Comparison of ENCODE assay signal across 31 mouse cellular contexts in genomic region chr9:70636748-70637147, GRCm38 (mm10). TPM values are rescaled to one million over a fixed set of nuclear protein-coding genes. Genes with fewer than 3 reads are reported as not detected.
"Had no signal": no experiment of that assay in that cellular context is flagged by ENCODE, and none has a peak within 500 bp of the region (broad histone marks: within the 10 kb centered on the region; RNA-seq: fewer than 3 reads in every experiment).

No protein-coding gene starts in this region.

- H3K9ac ChIP-seq: limb, embryonic 12.5 days; limb, embryonic 13.5 days; limb, embryonic 15.5 days; liver, embryonic 12.5 days; liver, embryonic 13.5 days; liver, embryonic 14.5 days; liver, embryonic 15.5 days; liver, postnatal 0 days; lung, embryonic 14.5 days; lung, embryonic 15.5 days; midbrain, embryonic 12.5 days; midbrain, embryonic 13.5 days; midbrain, embryonic 15.5 days; neural tube, embryonic 12.5 days had no signal

- H3K27ac ChIP-seq: limb, embryonic 10.5 days; limb, embryonic 12.5 days; limb, embryonic 13.5 days; limb, embryonic 15.5 days; liver, embryonic 12.5 days; liver, embryonic 13.5 days; liver, embryonic 14.5 days; liver, embryonic 15.5 days; lung, embryonic 15.5 days; macrophage; midbrain, embryonic 10.5 days; midbrain, embryonic 12.5 days; midbrain, embryonic 13.5 days; midbrain, embryonic 15.5 days; neural tube, embryonic 12.5 days had no signal

- H3K27me3 ChIP-seq: limb, embryonic 12.5 days; limb, embryonic 13.5 days; limb, embryonic 15.5 days; liver, embryonic 12.5 days; liver, embryonic 13.5 days; liver, embryonic 15.5 days; lung, embryonic 15.5 days; megakaryocyte, embryonic 14.5 days; midbrain, embryonic 12.5 days; midbrain, embryonic 13.5 days; midbrain, embryonic 15.5 days; neural tube, embryonic 12.5 days had no signal

- H3K4me3 ChIP-seq: limb, embryonic 10.5 days; limb, embryonic 12.5 days; limb, embryonic 13.5 days; limb, embryonic 15.5 days; liver, embryonic 12.5 days; liver, embryonic 13.5 days; liver, embryonic 15.5 days; lung, embryonic 15.5 days; megakaryocyte, embryonic 14.5 days; midbrain, embryonic 10.5 days; midbrain, embryonic 12.5 days; midbrain, embryonic 13.5 days; midbrain, embryonic 15.5 days; myocyte; neural tube, embryonic 12.5 days had no signal

- H3K36me3 ChIP-seq: limb, embryonic 10.5 days; limb, embryonic 12.5 days; limb, embryonic 13.5 days; lung, embryonic 15.5 days; midbrain, embryonic 10.5 days; midbrain, embryonic 12.5 days had no signal

- H3K4me1 ChIP-seq: limb, embryonic 10.5 days; limb, embryonic 12.5 days; limb, embryonic 13.5 days; liver, embryonic 12.5 days; liver, embryonic 15.5 days; lung, embryonic 15.5 days; midbrain, embryonic 10.5 days; midbrain, embryonic 12.5 days; midbrain, embryonic 13.5 days; midbrain, embryonic 15.5 days; neural tube, embryonic 12.5 days had no signal

- H3K9me3 ChIP-seq: limb, embryonic 10.5 days; limb, embryonic 12.5 days; limb, embryonic 13.5 days; limb, embryonic 15.5 days; liver, embryonic 12.5 days; liver, embryonic 13.5 days; liver, embryonic 15.5 days; lung, embryonic 15.5 days; megakaryocyte, embryonic 14.5 days; midbrain, embryonic 10.5 days; midbrain, embryonic 12.5 days; midbrain, embryonic 13.5 days; midbrain, embryonic 15.5 days; neural tube, embryonic 12.5 days had no signal

- DNase-seq: left cerebral cortex, postnatal 4 days; liver; liver, embryonic 13.5 days; liver, postnatal 0 days; lung, adult 18-20 months; lung, adult 2 months; lung, embryonic 14.5 days; lung, postnatal 10 days; lung, postnatal 14 days; lung, postnatal 36 days; lung, postnatal 4 days; midbrain, embryonic 14.5 days had no signal

- H3K4me2 ChIP-seq: limb, embryonic 12.5 days; limb, embryonic 13.5 days; limb, embryonic 15.5 days; liver, embryonic 11.5 days; liver, embryonic 12.5 days; liver, embryonic 13.5 days; liver, embryonic 15.5 days; lung, embryonic 14.5 days; lung, embryonic 15.5 days; midbrain, embryonic 11.5 days; midbrain, embryonic 12.5 days; midbrain, embryonic 13.5 days; midbrain, embryonic 15.5 days; neural tube, embryonic 12.5 days had no signal

RNA-seq across cellular contexts. Expression of gene Gm10642, which starts 19.3 kb away (rescaled TPM):
- total RNA-seq: monocyte, adult 5-6 weeks had no signal
